Mouse (Mus musculus) urinary bladder, postnatal 4 days (tissue): ENCODE measurements around the gene Foxa3.

Source experiments
- DNase-seq, 2 experiments: peaks; one replicate each; pipeline ENCODE4 v3.0.0; 2021 to 2022; ENCODE audit warnings: low spot score in 2 of 2

Foxa3 gene

GRCm38 (mm10) chr7:19024581-19025255 lies 1.4 kb upstream of the Foxa3 start:
- no peak for DNase-seq

GRCm38 (mm10) chr7:19024096-19024506 lies 763 bp upstream of the Foxa3 start, which contains the start of gene Sympk:
Gene Sympk, plus strand, starts transcription at chr7:19024377.
- peak; percentile 95 to 96 for DNase-seq

GRCm38 (mm10) chr7:19022189-19022958 lies 964 bp downstream of the Foxa3 start:
- DNase-seq = no peak

- no peak for DNase-seq
Observed at GRCm38 (mm10) chr7:19021048-19021447, 2.3 kb downstream of the Foxa3 start.

GRCm38 (mm10) chr7:19017909-19018308 lies 5.4 kb downstream of the Foxa3 start:
- no peak for DNase-seq

- no peak for DNase-seq
Observed at GRCm38 (mm10) chr7:19016042-19016441, 7.3 kb downstream of the Foxa3 start.

GRCm38 (mm10) chr7:19014452-19014851 lies 8.9 kb downstream of the Foxa3 start:
- no peak for DNase-seq

- DNase-seq = no peak
Observed at GRCm38 (mm10) chr7:19012882-19013281, 10.5 kb downstream of the Foxa3 start.

- no peak for DNase-seq
Observed at GRCm38 (mm10) chr7:19012025-19012621, 11.2 kb downstream of the Foxa3 start.

GRCm38 (mm10) chr7:19010581-19010980 lies 12.8 kb downstream of the Foxa3 start:
- no peak for DNase-seq

GRCm38 (mm10) chr7:19007026-19007977 lies 16.0 kb downstream of the Foxa3 start:
- no peak for DNase-seq

- DNase-seq = peak; percentile 75 to 89
Observed at GRCm38 (mm10) chr7:19006476-19006875, 16.9 kb downstream of the Foxa3 start.

- DNase-seq = no peak
Observed at GRCm38 (mm10) chr7:19005417-19006121, 17.8 kb downstream of the Foxa3 start.

- DNase-seq = no peak
Observed at GRCm38 (mm10) chr7:19004631-19005079, 18.7 kb downstream of the Foxa3 start.

GRCm38 (mm10) chr7:19003902-19004630 lies 19.3 kb downstream of the Foxa3 start, which contains the start of gene Irf2bp1:
Gene Irf2bp1, plus strand, starts transcription at chr7:19004044.
- DNase-seq = peak; percentile 89 to 93

- peak in 1 of 2 experiments; percentile 61 for DNase-seq
Observed at GRCm38 (mm10) chr7:19002848-19003498, 20.4 kb downstream of the Foxa3 start.

GRCm38 (mm10) chr7:19002115-19002514 lies 21.2 kb downstream of the Foxa3 start:
- DNase-seq = no peak

GRCm38 (mm10) chr7:19001807-19002085 lies 21.6 kb downstream of the Foxa3 start:
- DNase-seq = no peak

GRCm38 (mm10) chr7:19001066-19001806 lies 22.1 kb downstream of the Foxa3 start:
- peak in 1 of 2 experiments; percentile 65 for DNase-seq
